20 mouse cellular contexts compared by ENCODE assay signal in the genomic region with DNA sequence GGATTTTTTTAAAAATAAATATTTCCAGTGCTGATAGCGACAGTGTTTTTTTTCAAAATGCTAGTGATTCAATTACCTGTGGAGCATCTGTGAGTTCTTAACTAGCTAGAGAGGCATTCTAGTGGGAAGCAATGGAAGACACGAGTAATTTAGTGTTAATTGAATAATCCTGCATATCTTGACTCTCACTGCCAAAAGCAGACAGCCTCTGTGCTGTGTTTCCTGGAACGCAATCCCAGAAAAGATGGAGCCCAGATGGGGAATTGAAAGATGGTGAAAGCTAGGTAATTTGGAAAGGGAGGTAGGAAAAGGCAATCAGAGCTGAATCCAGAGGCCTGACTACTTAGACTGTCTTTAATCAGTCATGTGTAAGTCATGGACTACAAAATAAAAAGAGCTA.
A peak's percentile ranks its signal among the peaks of the same experiment; 100 is the strongest.
DNase-seq lines count a peak whose midpoint lies in the region; ATAC-seq and TF ChIP-seq lines count a peak whose summit lies in the region.
"Had no signal": no experiment of that assay in that cellular context is flagged by ENCODE, and none has a peak within 500 bp of the region (broad histone marks: within the 10 kb centered on the region; RNA-seq: fewer than 3 reads in every experiment).

No protein-coding gene starts in this region.

- no peaks in the 10 kb centered on the region for H3K9me3 ChIP-seq in forebrain, embryonic 16.5 days (ENCODE audit: control insufficient read depth, low read length)
- H3K9me3 ChIP-seq in forebrain, embryonic 12.5 days, result no peaks in the 10 kb centered on the region
- H3K9me3 ChIP-seq in hindbrain, embryonic 16.5 days (ENCODE audit: control insufficient read depth, low read length), result no peaks in the 10 kb centered on the region
- H3K9me3 ChIP-seq in hindbrain, embryonic 11.5 days (ENCODE audit: control insufficient read depth, low read length), result no peaks in the 10 kb centered on the region
- H3K9me3 ChIP-seq in midbrain, postnatal 0 days (ENCODE audit: low read length), result no peaks in the 10 kb centered on the region
- H3K9me3 ChIP-seq in midbrain, embryonic 13.5 days, result no peaks in the 10 kb centered on the region
- no peaks in the 10 kb centered on the region for H3K9me3 ChIP-seq in neural tube, embryonic 15.5 days (replicated peaks)
- H3K9me3 ChIP-seq: embryonic facial prominence, embryonic 12.5 days; heart, embryonic 10.5 days had no signal

- no peak overlapping the region for H3K4me2 ChIP-seq in forebrain, embryonic 16.5 days (ENCODE audit: low read length)
- no peak overlapping the region for H3K4me2 ChIP-seq in forebrain, embryonic 12.5 days
- H3K4me2 ChIP-seq in hindbrain, embryonic 16.5 days (ENCODE audit: low read length), result no peak overlapping the region
- no peak overlapping the region for H3K4me2 ChIP-seq in hindbrain, embryonic 11.5 days (replicated peaks; ENCODE audit: low read depth, low read length)
- no peak overlapping the region for H3K4me2 ChIP-seq in midbrain, postnatal 0 days (ENCODE audit: low read depth, low read length, poor library complexity, severe bottlenecking)
- no peak overlapping the region for H3K4me2 ChIP-seq in midbrain, embryonic 13.5 days (replicated peaks)
- H3K4me2 ChIP-seq in neural tube, embryonic 15.5 days, result no peak overlapping the region
- H3K4me2 ChIP-seq: embryonic facial prominence, embryonic 12.5 days had no signal

- H3K27me3 ChIP-seq in forebrain, embryonic 16.5 days (replicated peaks; ENCODE audit: control insufficient read depth, insufficient read depth, low read length), result no peaks in the 10 kb centered on the region
- 0 out of 2 replicates have a peak, but pooled peaks cover 3% of the 10 kb centered on the region for H3K27me3 ChIP-seq in forebrain, embryonic 12.5 days
- H3K27me3 ChIP-seq in hindbrain, embryonic 16.5 days (replicated peaks; ENCODE audit: control insufficient read depth, insufficient read depth, low read length), result no peaks in the 10 kb centered on the region
- no peaks in the 10 kb centered on the region for H3K27me3 ChIP-seq in hindbrain, embryonic 11.5 days (ENCODE audit: control insufficient read depth, insufficient read depth, low read length)
- H3K27me3 ChIP-seq in midbrain, postnatal 0 days (ENCODE audit: insufficient read depth, low read length), result no peaks in the 10 kb centered on the region
- no peaks in the 10 kb centered on the region for H3K27me3 ChIP-seq in midbrain, embryonic 13.5 days
- H3K27me3 ChIP-seq in neural tube, embryonic 15.5 days (replicated peaks), result no peaks in the 10 kb centered on the region
- H3K27me3 ChIP-seq: embryonic facial prominence, embryonic 12.5 days had no signal

- H3K36me3 ChIP-seq in forebrain, embryonic 16.5 days (ENCODE audit: control insufficient read depth, insufficient read depth), result no peaks in the 10 kb centered on the region
- no peaks in the 10 kb centered on the region for H3K36me3 ChIP-seq in forebrain, embryonic 12.5 days (replicated peaks)
- no peaks in the 10 kb centered on the region for H3K36me3 ChIP-seq in hindbrain, embryonic 16.5 days (ENCODE audit: control insufficient read depth, insufficient read depth, low read length)
- H3K36me3 ChIP-seq in hindbrain, embryonic 11.5 days (ENCODE audit: control insufficient read depth, insufficient read depth, low read length), result no peaks in the 10 kb centered on the region
- no peaks in the 10 kb centered on the region for H3K36me3 ChIP-seq in midbrain, postnatal 0 days (ENCODE audit: insufficient read depth, low read length)
- H3K36me3 ChIP-seq in midbrain, embryonic 13.5 days, result no peaks in the 10 kb centered on the region
- no peaks in the 10 kb centered on the region for H3K36me3 ChIP-seq in neural tube, embryonic 15.5 days
- H3K36me3 ChIP-seq: embryonic facial prominence, embryonic 12.5 days; heart, embryonic 10.5 days had no signal

- H3K9ac ChIP-seq in forebrain, embryonic 16.5 days (replicated peaks; ENCODE audit: low read depth, low read length), result no peak overlapping the region
- no peak overlapping the region for H3K9ac ChIP-seq in forebrain, embryonic 12.5 days
- no peak overlapping the region for H3K9ac ChIP-seq in hindbrain, embryonic 16.5 days (ENCODE audit: low read depth, low read length)
- H3K9ac ChIP-seq in hindbrain, embryonic 11.5 days (ENCODE audit: low read depth, low read length), result no peak overlapping the region
- H3K9ac ChIP-seq in midbrain, postnatal 0 days (replicated peaks; ENCODE audit: low read length, poor library complexity, severe bottlenecking), result no peak overlapping the region
- H3K9ac ChIP-seq in midbrain, embryonic 13.5 days (replicated peaks), result no peak overlapping the region
- no peak overlapping the region for H3K9ac ChIP-seq in neural tube, embryonic 15.5 days (replicated peaks)
- H3K9ac ChIP-seq: embryonic facial prominence, embryonic 12.5 days had no signal

- H3K4me1 ChIP-seq in forebrain, embryonic 16.5 days (replicated peaks; ENCODE audit: control insufficient read depth, insufficient read depth, low read length), result peaks cover 4% of the 10 kb centered on the region; the same call in 1 of the 2 replicates
- no peaks in the 10 kb centered on the region for H3K4me1 ChIP-seq in forebrain, embryonic 12.5 days
- no peaks in the 10 kb centered on the region for H3K4me1 ChIP-seq in hindbrain, embryonic 16.5 days (ENCODE audit: control insufficient read depth, insufficient read depth, low read depth, low read length)
- H3K4me1 ChIP-seq in hindbrain, embryonic 11.5 days (replicated peaks; ENCODE audit: control insufficient read depth, insufficient read depth, low read length), result no peaks in the 10 kb centered on the region
- no peaks in the 10 kb centered on the region for H3K4me1 ChIP-seq in midbrain, postnatal 0 days (ENCODE audit: insufficient read depth, low read length)
- no peaks in the 10 kb centered on the region for H3K4me1 ChIP-seq in midbrain, embryonic 13.5 days (replicated peaks)
- peaks cover 3% of the 10 kb centered on the region; the same call in 1 of the 2 replicates for H3K4me1 ChIP-seq in neural tube, embryonic 15.5 days
- H3K4me1 ChIP-seq: embryonic facial prominence, embryonic 12.5 days; heart, embryonic 10.5 days had no signal

- H3K4me3 ChIP-seq in forebrain, embryonic 16.5 days (replicated peaks; ENCODE audit: low read length), result no peak overlapping the region
- H3K4me3 ChIP-seq in forebrain, embryonic 12.5 days (replicated peaks), result no peak overlapping the region
- H3K4me3 ChIP-seq in hindbrain, embryonic 16.5 days (ENCODE audit: low read length), result no peak overlapping the region
- H3K4me3 ChIP-seq in hindbrain, embryonic 11.5 days (ENCODE audit: low read depth, low read length), result no peak overlapping the region
- H3K4me3 ChIP-seq in midbrain, postnatal 0 days (ENCODE audit: low read depth, low read length), result no peak overlapping the region
- H3K4me3 ChIP-seq in midbrain, embryonic 13.5 days (replicated peaks), result no peak overlapping the region
- no peak overlapping the region for H3K4me3 ChIP-seq in neural tube, embryonic 15.5 days (replicated peaks)
- H3K4me3 ChIP-seq: embryonic facial prominence, embryonic 12.5 days; heart, embryonic 10.5 days had no signal

- 51% methylated on average over 3 of the region's 3 CpGs for whole genome bisulfite sequencing in forebrain, embryonic 16.5 days
- 80% methylated on average over 3 of the region's 3 CpGs for WGBS in forebrain, embryonic 12.5 days
- WGBS in hindbrain, embryonic 16.5 days, result 63% methylated on average over 3 of the region's 3 CpGs
- 80% methylated on average over 3 of the region's 3 CpGs for WGBS in hindbrain, embryonic 11.5 days
- WGBS in midbrain, postnatal 0 days, result 66% methylated on average over 3 of the region's 3 CpGs
- 69% methylated on average over 3 of the region's 3 CpGs for WGBS in midbrain, embryonic 13.5 days
- 55% methylated on average over 3 of the region's 3 CpGs for WGBS in neural tube, embryonic 15.5 days

- TF ChIP-seq CTCF in midbrain, postnatal 0 days (IDR thresholded peaks at IDR 0.05), result no peak

- no peak for DNase-seq in hindbrain, embryonic 11.5 days (ENCODE audit: low spot score)
- peak; percentile 28 for DNase-seq in midbrain, postnatal 0 days (ENCODE audit: low spot score)
- DNase-seq: adrenal gland, postnatal 10 days; cerebellum, adult 11-12 months; cerebellum, adult 9-10 months; cerebellum, postnatal 25 days; gastrocnemius, postnatal 10 days; heart, adult 18-20 months; heart, postnatal 10 days; heart, postnatal 4 days; kidney, adult 8-10 months had no signal

- ATAC-seq in forebrain, embryonic 16.5 days, result peak; percentile 47; the same call in 1 of the 2 replicates
- no peak for ATAC-seq in forebrain, embryonic 12.5 days (ENCODE audit: low FRiP score)
- ATAC-seq in hindbrain, embryonic 16.5 days, result 0 out of 2 replicates have a peak, but pooled peaks have one; percentile 34
- no peak for ATAC-seq in hindbrain, embryonic 11.5 days (ENCODE audit: low FRiP score)
- ATAC-seq in midbrain, postnatal 0 days (ENCODE audit: low FRiP score), result no peak
- ATAC-seq in midbrain, embryonic 13.5 days, result no peak
- ATAC-seq in neural tube, embryonic 15.5 days (ENCODE audit: low FRiP score), result no peak
- ATAC-seq: inflammation-experienced regulatory T-cells, adult 6 months; intestine, postnatal 0 days had no signal

- H3K27ac ChIP-seq in forebrain, embryonic 16.5 days (ENCODE audit: low read length), result 0 out of 2 replicates have a peak overlapping the region, but pooled peaks have one; percentile 5
- H3K27ac ChIP-seq in forebrain, embryonic 12.5 days, result no peak overlapping the region
- H3K27ac ChIP-seq in hindbrain, embryonic 16.5 days (ENCODE audit: low read depth, low read length), result no peak overlapping the region; the same call in 1 of the 2 replicates
- H3K27ac ChIP-seq in hindbrain, embryonic 11.5 days (ENCODE audit: low read depth, low read length), result no peak overlapping the region
- H3K27ac ChIP-seq in midbrain, postnatal 0 days (ENCODE audit: low read depth, low read length), result no peak overlapping the region
- no peak overlapping the region for H3K27ac ChIP-seq in midbrain, embryonic 13.5 days
- H3K27ac ChIP-seq in neural tube, embryonic 15.5 days (replicated peaks), result peak overlapping the region; percentile 63
- H3K27ac ChIP-seq: embryonic facial prominence, embryonic 12.5 days; heart, embryonic 10.5 days had no signal

Comparison
In these comparisons a context has a peak if more than half of its experiments do, and no peak if none do; other contexts are left out.
1. ATAC-seq: peak in forebrain, embryonic 16.5 days (single experiment) and hindbrain, embryonic 16.5 days (single experiment); none in forebrain, embryonic 12.5 days (single experiment), hindbrain, embryonic 11.5 days (single experiment), midbrain, postnatal 0 days (single experiment), midbrain, embryonic 13.5 days (single experiment) and neural tube, embryonic 15.5 days (single experiment).
2. H3K27ac ChIP-seq: peak in forebrain, embryonic 16.5 days (single experiment) and neural tube, embryonic 15.5 days (single experiment); none in forebrain, embryonic 12.5 days (single experiment), hindbrain, embryonic 16.5 days (single experiment), hindbrain, embryonic 11.5 days (single experiment), midbrain, postnatal 0 days (single experiment) and midbrain, embryonic 13.5 days (single experiment).